Mouse (Mus musculus) liver, postnatal 0 days (tissue): ENCODE measurements around the gene Shd. TPM values are rescaled to one million over a fixed set of nuclear protein-coding genes. Genes with fewer than 3 reads are reported as not detected.

Source experiments
- ATAC-seq: fragments of 200-750 bp; cut with Nextera tagmentation; 2 replicates; pipeline ENCODE4 v1.8.0; 2017; ENCODE audit warnings: mild to moderate bottlenecking, moderate library complexity
- DNase-seq: peaks from one replicate; pipeline ENCODE4 v3.0.0-alpha.2; 2016
- H3K27ac ChIP-seq: fragments of 300-500 bp; sonication (generic); 2 replicates; pipeline ENCODE4 v1.5.1; 2014; ENCODE audit warnings: antibody characterized with exemption, moderate library complexity, mild to moderate bottlenecking, low read depth
- H3K27me3 ChIP-seq: fragments of 300-500 bp; sonication (generic); 2 replicates; pipeline ENCODE4 v1.6.1; 2014; ENCODE audit warnings: low read length, control low read depth, mixed read lengths; ENCODE audit not compliant: insufficient read depth
- H3K36me3 ChIP-seq: fragments of 300-500 bp; sonication (generic); replicated peaks from 2 replicates; pipeline ENCODE4 v1.6.1; 2014; ENCODE audit warnings: mild to moderate bottlenecking, control low read depth, low read length, moderate library complexity, mixed read lengths; ENCODE audit not compliant: insufficient read depth
- H3K4me1 ChIP-seq: fragments of 300-500 bp; sonication (generic); 2 replicates; pipeline ENCODE4 v1.6.1; 2014; ENCODE audit warnings: antibody characterized with exemption, mild to moderate bottlenecking, control low read depth; ENCODE audit not compliant: insufficient read depth
- H3K4me2 ChIP-seq: fragments of 300-500 bp; sonication (generic); 2 replicates; pipeline ENCODE4 v1.6.1; 2014; ENCODE audit warnings: low read depth, mild to moderate bottlenecking, low read length, moderate library complexity, mixed read lengths
- H3K4me3 ChIP-seq: fragments of 300-500 bp; sonication (generic); 2 replicates; pipeline ENCODE4 v1.5.1; 2014; ENCODE audit warnings: low read depth, low read length
- H3K9ac ChIP-seq: fragments of 300-500 bp; sonication (generic); replicated peaks from 2 replicates; pipeline ENCODE4 v1.6.1; 2014; ENCODE audit warnings: mild to moderate bottlenecking, moderate library complexity
- H3K9me3 ChIP-seq: fragments of 300-500 bp; sonication (generic); 2 replicates; pipeline ENCODE4 v1.6.1; 2016; ENCODE audit warnings: mild to moderate bottlenecking, control low read depth, low read length, mixed read lengths
- CTCF ChIP-seq: sonication (generic); IDR thresholded peaks from 2 replicates; pipeline ENCODE4 v1.5.1; 2016; ENCODE audit warnings: antibody characterized with exemption, low read depth
- EP300 ChIP-seq: IDR thresholded peaks from 2 replicates; pipeline ENCODE4 v1.6.1; 2016; ENCODE audit warnings: antibody characterized with exemption, low read depth, mild to moderate bottlenecking
- WGBS: fragments of 180-500 bp; shearing (Covaris S2); extraction: QIAGEN DNeasy Blood & Tissue Kit; methylation state at CpG from one replicate; pipeline ENCODE4 v1.1.7; 2014; ENCODE audit not compliant: insufficient replicate concordance; 5-methylcytosine and 5-hydroxymethylcytosine counted together
- polyA plus RNA-seq: library from polyadenylated mRNA; unstranded; fragments of >200 nt; fragmentation: Nextera tagmentation; extraction: Ambion mirVana; gene quantifications from 2 replicates; pipeline ENCODE4 v1.2.1, GENCODE M21; 2015

The Shd gene
- polyA plus RNA-seq, 1 experiment from 2014 or later: 0.26 TPM

DNA sequence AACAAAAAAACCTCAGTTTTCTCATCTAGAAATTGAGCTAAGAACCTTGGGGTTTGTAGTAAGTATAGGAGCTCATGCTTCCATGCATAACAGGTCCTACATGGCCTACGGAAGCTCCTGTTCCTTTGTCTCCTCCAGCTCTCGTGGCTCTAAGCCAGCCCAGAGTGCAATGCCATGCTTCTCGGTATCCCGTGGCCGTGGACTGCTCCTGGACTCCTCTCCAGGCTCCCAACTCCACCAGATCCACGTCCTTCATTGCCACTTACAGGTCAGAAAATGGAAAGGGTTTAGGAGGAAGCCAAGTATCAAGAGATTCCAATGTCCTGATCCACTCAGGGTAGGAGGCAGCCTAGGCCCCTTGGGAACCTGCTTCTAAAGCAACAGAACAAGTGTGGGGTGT, 16.5 kb upstream of the Shd start:
- no peak overlapping the region for H3K27ac ChIP-seq
- peaks cover 16% of the 10 kb centered on the region for H3K4me1 ChIP-seq
- no peak for TF ChIP-seq EP300
- TF ChIP-seq CTCF: no peak
- DNase-seq (no peak), ATAC-seq (no peak)
- H3K27me3 ChIP-seq: no peaks in the 10 kb centered on the region
- H3K36me3 ChIP-seq: no peaks in the 10 kb centered on the region
- 61% methylated on average over 6 of the region's 6 CpGs for WGBS
- peak overlapping the region; percentile 47; the same call in 1 of the 2 replicates for H3K4me2 ChIP-seq
- no peak overlapping the region for H3K4me3 ChIP-seq
- no peak overlapping the region; the same call in 1 of the 2 replicates for H3K9ac ChIP-seq
- no peaks in the 10 kb centered on the region for H3K9me3 ChIP-seq

DNA sequence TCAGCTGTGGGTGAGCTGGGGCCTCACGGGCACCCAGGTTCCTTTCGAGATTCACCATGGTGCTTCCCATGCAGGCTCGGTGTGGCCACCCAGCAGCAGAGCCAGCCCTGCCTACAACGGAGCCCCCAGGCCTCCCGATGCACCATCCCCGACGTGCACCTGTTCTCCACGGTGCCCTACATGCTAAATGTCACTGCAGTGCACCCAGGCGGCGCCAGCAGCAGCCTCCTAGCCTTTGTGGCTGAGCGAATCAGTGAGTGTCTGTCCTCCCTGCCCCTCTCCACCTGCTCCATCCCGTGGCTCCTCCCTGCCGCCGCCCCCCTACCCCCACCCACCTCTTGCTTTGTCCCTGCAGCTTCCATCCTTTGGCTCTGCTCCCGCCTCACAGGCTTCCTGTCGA, 16.0 kb upstream of the Shd start:
- H3K4me3 ChIP-seq: no peak overlapping the region
- no peak for ATAC-seq
- peaks cover 16% of the 10 kb centered on the region for H3K4me1 ChIP-seq
- H3K9ac ChIP-seq: no peak overlapping the region
- peak; percentile 13 for DNase-seq
- no peaks in the 10 kb centered on the region for H3K27me3 ChIP-seq
- H3K36me3 ChIP-seq: no peaks in the 10 kb centered on the region
- WGBS: 40% methylated on average over 16 of the region's 16 CpGs
- no peak overlapping the region for H3K27ac ChIP-seq
- no peaks in the 10 kb centered on the region for H3K9me3 ChIP-seq
- peak overlapping the region; percentile 47; the same call in 1 of the 2 replicates for H3K4me2 ChIP-seq
- TF ChIP-seq CTCF: no peak
- TF ChIP-seq EP300: no peak

DNA sequence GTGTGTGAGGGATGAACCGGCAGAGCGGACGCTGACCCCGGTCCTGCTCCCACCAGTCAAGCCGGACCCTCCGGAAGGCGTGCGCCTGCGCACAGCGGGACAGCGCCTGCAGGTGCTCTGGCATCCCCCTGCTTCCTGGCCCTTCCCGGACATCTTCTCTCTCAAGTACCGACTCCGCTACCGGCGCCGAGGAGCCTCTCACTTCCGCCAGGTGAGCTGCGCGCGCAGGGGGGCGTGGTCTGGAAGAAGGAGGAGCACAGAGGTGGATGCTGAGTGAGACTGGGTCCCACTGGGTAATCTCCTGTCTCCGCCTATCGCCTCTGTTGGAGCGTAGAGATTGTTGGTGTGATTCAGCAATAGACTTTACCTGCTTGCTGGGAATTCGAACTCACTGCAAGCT, 14.1 kb upstream of the Shd start:
- H3K36me3 ChIP-seq: peaks cover 2% of the 10 kb centered on the region; the same call in 1 of the 2 replicates
- no peak overlapping the region for H3K9ac ChIP-seq
- 19% methylated on average over 25 of the region's 26 CpGs for WGBS
- peaks cover 23% of the 10 kb centered on the region for H3K4me1 ChIP-seq
- H3K9me3 ChIP-seq: no peaks in the 10 kb centered on the region
- DNase-seq (peak; percentile 84), ATAC-seq (no peak)
- no peaks in the 10 kb centered on the region for H3K27me3 ChIP-seq
- H3K4me3 ChIP-seq: peak overlapping the region; percentile 34
- TF ChIP-seq EP300 (no peak), CTCF (no peak)
- no peak overlapping the region for H3K27ac ChIP-seq
- H3K4me2 ChIP-seq: peak overlapping the region; percentile 64

DNA sequence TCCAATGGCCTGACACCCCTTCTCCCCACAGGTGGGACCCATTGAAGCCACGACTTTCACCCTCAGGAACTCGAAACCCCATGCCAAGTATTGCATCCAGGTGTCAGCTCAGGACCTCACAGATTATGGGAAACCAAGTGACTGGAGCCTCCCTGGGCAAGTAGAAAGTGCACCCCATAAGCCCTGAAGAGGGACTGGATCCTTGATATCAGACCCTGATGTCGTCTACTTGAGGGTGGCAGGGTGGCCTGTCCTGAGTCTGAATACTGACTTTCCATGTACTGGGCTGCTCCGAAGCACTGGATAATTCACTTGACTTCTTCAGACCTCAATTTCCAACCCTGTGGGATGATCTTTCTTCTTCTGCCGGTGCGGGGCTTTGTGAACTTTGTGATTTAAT, 13.7 kb upstream of the Shd start:
- no peak for ATAC-seq
- Histone ChIP-seq H3K4me3 (no peak overlapping the region), H3K9me3 (no peaks in the 10 kb centered on the region), H3K27me3 (no peaks in the 10 kb centered on the region), H3K4me1 (peaks cover 23% of the 10 kb centered on the region), H3K27ac (no peak overlapping the region), H3K4me2 (peak overlapping the region; percentile 64), H3K9ac (no peak overlapping the region), H3K36me3 (peaks cover 7% of the 10 kb centered on the region; the same call in 1 of the 2 replicates)
- TF ChIP-seq CTCF (no peak), EP300 (no peak)
- no peak for DNase-seq
- WGBS: 57% methylated on average over 6 of the region's 6 CpGs

DNA sequence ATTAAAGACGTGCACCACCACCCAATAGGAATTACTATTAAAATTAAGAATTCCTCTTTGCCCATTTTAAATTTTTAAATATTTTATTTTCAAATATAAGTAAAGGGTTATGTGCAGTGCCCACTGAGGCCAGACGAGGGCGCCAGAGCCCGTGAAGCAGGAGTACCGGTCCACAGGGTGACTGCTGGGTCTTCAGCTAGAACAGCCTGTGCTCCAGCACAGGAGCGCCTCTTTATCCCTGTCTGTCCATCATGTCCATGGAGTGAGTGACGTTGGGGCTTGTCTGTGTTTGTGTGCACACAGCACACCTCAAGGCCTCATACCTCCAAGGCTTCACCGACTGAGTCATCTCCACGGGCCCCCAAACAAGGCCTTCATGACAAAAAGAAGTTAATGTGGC, 13.1 kb upstream of the Shd start:
- Histone ChIP-seq H3K36me3 (peaks cover 10% of the 10 kb centered on the region), H3K9me3 (no peaks in the 10 kb centered on the region), H3K4me1 (peaks cover 23% of the 10 kb centered on the region), H3K4me3 (no peak overlapping the region), H3K27ac (no peak overlapping the region), H3K4me2 (no peak overlapping the region), H3K27me3 (no peaks in the 10 kb centered on the region), H3K9ac (no peak overlapping the region)
- no peak for ATAC-seq
- DNase-seq: peak; percentile 82
- 21% methylated on average over 9 of the region's 9 CpGs for WGBS
- TF ChIP-seq CTCF (peak; percentile 87), EP300 (no peak)

DNA sequence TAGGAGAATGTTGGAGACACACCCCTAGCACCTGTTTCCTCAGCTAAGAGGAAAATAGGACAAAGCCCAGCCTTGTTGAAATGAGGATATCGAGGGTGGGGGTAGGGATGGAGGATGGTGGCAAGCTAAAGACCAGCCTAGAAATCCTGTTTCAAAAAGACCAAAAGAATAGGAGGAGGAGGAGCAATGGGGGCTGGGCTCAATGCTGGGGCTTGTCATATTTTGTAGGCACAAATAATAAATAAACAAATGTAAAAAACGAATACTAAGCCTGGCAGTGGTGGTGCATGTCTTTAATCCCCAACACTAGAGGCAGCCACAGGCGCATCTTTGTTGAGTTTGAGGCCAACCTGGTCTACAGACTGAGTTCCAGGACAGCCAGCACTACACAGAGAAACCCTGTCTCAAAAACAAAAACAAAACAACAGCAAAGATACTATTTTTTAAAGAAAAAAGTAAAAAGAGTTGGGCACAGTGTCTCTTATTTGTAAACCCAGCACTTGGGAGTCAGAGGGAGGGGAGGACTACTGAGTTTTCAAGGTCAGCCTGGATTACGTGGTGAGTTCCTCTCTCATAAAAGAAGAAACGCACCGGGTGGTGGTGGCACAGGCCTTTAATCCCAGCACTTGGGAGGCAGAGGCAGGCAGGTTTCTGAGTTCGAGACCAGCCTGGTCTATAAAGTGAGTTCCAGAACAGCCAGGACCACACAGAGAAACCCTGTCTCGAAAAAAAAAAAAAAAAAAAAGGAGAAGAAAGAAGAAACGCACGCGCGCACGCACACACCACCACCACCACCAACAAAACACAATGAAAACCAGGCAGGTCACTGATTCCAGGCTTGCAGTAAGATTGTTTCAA, 12.3 kb upstream of the Shd start:
- peaks cover 23% of the 10 kb centered on the region for H3K4me1 ChIP-seq
- H3K36me3 ChIP-seq: peaks cover 10% of the 10 kb centered on the region
- peak overlapping the region; percentile 74 for H3K4me2 ChIP-seq
- 66% methylated on average over 13 of the region's 13 CpGs for WGBS
- H3K27ac ChIP-seq: peak overlapping the region; percentile 89
- no peaks in the 10 kb centered on the region for H3K9me3 ChIP-seq
- H3K27me3 ChIP-seq: no peaks in the 10 kb centered on the region
- ATAC-seq (no peak), DNase-seq (no peak)
- H3K4me3 ChIP-seq: peak overlapping the region; percentile 55
- H3K9ac ChIP-seq: peak overlapping the region; percentile 59; the same call in 1 of the 2 replicates
- no peak for TF ChIP-seq CTCF
